Mouse (Mus musculus) ES-E14 (cell line): Measurements from ENCODE around the gene Rbm34. TPM values are rescaled to one million over a fixed set of nuclear protein-coding genes. Genes with fewer than 3 reads are reported as not detected.
"Not testable (repeated sequence)": the region's sequence is repeated elsewhere in the genome, so short reads cannot be mapped to it uniquely, and the experiment has no call there.

ENCODE experiments used
- DNase-seq: peaks from one replicate; pipeline ENCODE4 v3.0.0-alpha.2; 2013; ENCODE audit warnings: low read depth, low spot score
- H3K27ac ChIP-seq: 2 replicates; pipeline ENCODE4 v1.5.1; 2012; ENCODE audit warnings: low read depth, mild to moderate bottlenecking, low read length, moderate library complexity, mixed read lengths; ENCODE audit not compliant: poor library complexity, insufficient read depth, severe bottlenecking
- H3K36me3 ChIP-seq: 2 replicates; pipeline ENCODE4 v1.6.1; 2012; ENCODE audit warnings: mild to moderate bottlenecking, low read length, moderate library complexity, mixed read lengths; ENCODE audit not compliant: control insufficient read depth, poor library complexity, insufficient read depth, severe bottlenecking
- H3K4me1 ChIP-seq, 2 experiments: fragments of 150-350 bp in 1 of 2; sonication (generic) in 1 of 2; 2 replicates each; pipeline ENCODE4 v1.6.1; 2012; ENCODE audit warnings: low read length in 2 of 2, mild to moderate bottlenecking in 1 of 2, mixed read lengths in 1 of 2; ENCODE audit not compliant: control insufficient read depth in 2 of 2, insufficient read depth in 2 of 2, poor library complexity in 1 of 2
- H3K4me3 ChIP-seq, 2 experiments: fragments of 150-350 bp in 1 of 2; sonication (generic) in 1 of 2; 2 replicates each; pipeline ENCODE4 v1.5.1; 2012; ENCODE audit warnings: low read length in 2 of 2, low read depth in 1 of 2, mild to moderate bottlenecking in 1 of 2, mixed read lengths in 1 of 2; ENCODE audit not compliant: insufficient read depth in 1 of 2, poor library complexity in 1 of 2, severe bottlenecking in 1 of 2
- H3K9ac ChIP-seq: 2 replicates; pipeline ENCODE4 v1.6.1; 2012; ENCODE audit warnings: low read depth, mild to moderate bottlenecking, low read length, mixed read lengths; ENCODE audit not compliant: poor library complexity, insufficient read depth, severe bottlenecking
- H3K9me3 ChIP-seq: fragments of 150-350 bp; sonication (generic); 2 replicates; pipeline ENCODE4 v1.6.1; 2012; ENCODE audit warnings: low read depth, mild to moderate bottlenecking, low read length; ENCODE audit not compliant: control insufficient read depth, insufficient read depth
- CHD2 ChIP-seq: IDR thresholded peaks from 2 replicates; pipeline ENCODE4 v1.6.1; 2014; ENCODE audit warnings: mild to moderate bottlenecking, low read depth, low read length, inconsistent platforms
- HCFC1 ChIP-seq: IDR thresholded peaks from 2 replicates; pipeline ENCODE4 v1.6.1; 2012; ENCODE audit warnings: low read length, inconsistent platforms, borderline replicate concordance; ENCODE audit not compliant: insufficient read depth
- MAFK ChIP-seq: IDR thresholded peaks from 2 replicates; pipeline ENCODE4 v1.6.1; 2014; ENCODE audit warnings: mild to moderate bottlenecking, low read depth, low read length, inconsistent platforms; ENCODE audit not compliant: insufficient read depth
- ZC3H11A ChIP-seq: IDR thresholded peaks from 2 replicates; pipeline ENCODE4 v1.6.1; 2012; ENCODE audit warnings: low read depth, mild to moderate bottlenecking, inconsistent platforms, low read length, borderline replicate concordance
- ZNF384 ChIP-seq: IDR thresholded peaks from 2 replicates; pipeline ENCODE4 v1.6.1; 2012; ENCODE audit warnings: low read depth, low read length, inconsistent platforms
- in situ Hi-C, 2 experiments: fragments of 600-800 bp; cut with MboI; formaldehyde crosslinking; loops; one replicate each; pipeline ENCODE4 v1.15.1; 2025; ENCODE audit warnings: low sequenced_read_pairs in 2 of 2, inconsistent platforms in 1 of 2; ENCODE audit not compliant: unreplicated experiment in 2 of 2
- total RNA-seq: library from RNA; depleted of rRNA; stranded (reverse); fragments of 300-350 nt; gene quantifications from 2 replicates; pipeline ENCODE4 v1.2.3, GENCODE M21; 2012

Gene Rbm34
- total RNA-seq, 1 experiment: 32.5 TPM

GRCm38 (mm10) chr8:126988346-126989006, 17.6 kb upstream of the Rbm34 start:
- Histone ChIP-seq H3K36me3 (no peaks in the 10 kb centered on the region), H3K4me1 (0 out of 4 replicates have a peak, but pooled peaks cover 0 to 4% of the 10 kb centered on the region in 2 experiments), H3K9me3 (no peaks in the 10 kb centered on the region), H3K9ac (no peak overlapping the region), H3K4me3 (peak overlapping the region in 1 of 2 experiments; percentile 12; a peak in 2 of 4 replicates), H3K27ac (no peak overlapping the region)
- TF ChIP-seq CHD2 (no peak), ZC3H11A (no peak), ZNF384 (no peak), HCFC1 (no peak), MAFK (no peak)
- DNase-seq: no peak
- in situ Hi-C loops: loop anchor here (5.0 to 10.0 kb wide), 3 partner anchors 154 to 186 kb away; no protein-coding TSS in a partner anchor

GRCm38 (mm10) chr8:126986495-126986894, 15.6 kb upstream of the Rbm34 start:
- Histone ChIP-seq H3K9ac (no peak overlapping the region), H3K4me3 (no peak overlapping the region), H3K27ac (no peak overlapping the region), H3K9me3 (no peaks in the 10 kb centered on the region), H3K4me1 (no peaks in the 10 kb centered on the region), H3K36me3 (no peaks in the 10 kb centered on the region)
- TF ChIP-seq CHD2: no peak
- TF ChIP-seq MAFK: peak; percentile 80
- TF ChIP-seq ZNF384: no peak; the same call in 1 of the 2 replicates
- peak; percentile 100 for TF ChIP-seq ZC3H11A
- peak; percentile 90 for DNase-seq
- in situ Hi-C loops: loop anchor here (5.0 to 10.0 kb wide), 3 partner anchors 156 to 188 kb away; no protein-coding TSS in a partner anchor

GRCm38 (mm10) chr8:126980046-126980445, 9.2 kb upstream of the Rbm34 start:
- Histone ChIP-seq H3K9me3 (no peaks in the 10 kb centered on the region), H3K36me3 (no peaks in the 10 kb centered on the region), H3K27ac (no peak overlapping the region), H3K9ac (no peak overlapping the region), H3K4me3 (no peak overlapping the region), H3K4me1 (0 out of 4 replicates have a peak, but pooled peaks cover 0 to 1% of the 10 kb centered on the region in 2 experiments)
- in situ Hi-C loops: loop anchor here (10.0 kb wide), 2 partner anchors 165 to 195 kb away; no protein-coding TSS in a partner anchor
- no peak for DNase-seq
- TF ChIP-seq MAFK (no peak), HCFC1 (no peak), CHD2 (no peak), ZNF384 (no peak), ZC3H11A (no peak)

- in situ Hi-C loops: no loop called here
- 0 out of 2 replicates have a peak overlapping the region, but pooled peaks have one; percentile 44 for H3K9ac ChIP-seq
These were observed 8.4 kb upstream of the Rbm34 start for GRCm38 (mm10) chr8:126979091-126979920.

GRCm38 (mm10) chr8:126978535-126978934, 7.7 kb upstream of the Rbm34 start:
- H3K36me3 ChIP-seq, H3K9me3 ChIP-seq, H3K4me1 ChIP-seq, in situ Hi-C loops, H3K4me3 ChIP-seq, DNase-seq, H3K27ac ChIP-seq, H3K9ac ChIP-seq: not testable (repeated sequence)

More at GRCm38 (mm10) chr8:126979091-126979920, 8.4 kb upstream of the Rbm34 start:
- TF ChIP-seq HCFC1: no peak
- no peak for TF ChIP-seq CHD2
- no peak for TF ChIP-seq ZC3H11A
- no peak for TF ChIP-seq ZNF384
- no peak for TF ChIP-seq MAFK
- Histone ChIP-seq H3K4me3 (peak overlapping the region; percentile 52 to 55), H3K27ac (no peak overlapping the region), H3K36me3 (no peaks in the 10 kb centered on the region), H3K9me3 (no peaks in the 10 kb centered on the region), H3K4me1 (0 out of 4 replicates have a peak, but pooled peaks cover 0 to 1% of the 10 kb centered on the region in 2 experiments)
- DNase-seq: no peak
